Mouse (Mus musculus): ENCODE results near the gene Nrxn2.

Gene Nrxn2

GRCm38 (mm10) chr19:6416894-6417761, 1.4 kb upstream of the Nrxn2 start:
- no peak for DNase-seq (ENCODE audit: low spot score)

DNA sequence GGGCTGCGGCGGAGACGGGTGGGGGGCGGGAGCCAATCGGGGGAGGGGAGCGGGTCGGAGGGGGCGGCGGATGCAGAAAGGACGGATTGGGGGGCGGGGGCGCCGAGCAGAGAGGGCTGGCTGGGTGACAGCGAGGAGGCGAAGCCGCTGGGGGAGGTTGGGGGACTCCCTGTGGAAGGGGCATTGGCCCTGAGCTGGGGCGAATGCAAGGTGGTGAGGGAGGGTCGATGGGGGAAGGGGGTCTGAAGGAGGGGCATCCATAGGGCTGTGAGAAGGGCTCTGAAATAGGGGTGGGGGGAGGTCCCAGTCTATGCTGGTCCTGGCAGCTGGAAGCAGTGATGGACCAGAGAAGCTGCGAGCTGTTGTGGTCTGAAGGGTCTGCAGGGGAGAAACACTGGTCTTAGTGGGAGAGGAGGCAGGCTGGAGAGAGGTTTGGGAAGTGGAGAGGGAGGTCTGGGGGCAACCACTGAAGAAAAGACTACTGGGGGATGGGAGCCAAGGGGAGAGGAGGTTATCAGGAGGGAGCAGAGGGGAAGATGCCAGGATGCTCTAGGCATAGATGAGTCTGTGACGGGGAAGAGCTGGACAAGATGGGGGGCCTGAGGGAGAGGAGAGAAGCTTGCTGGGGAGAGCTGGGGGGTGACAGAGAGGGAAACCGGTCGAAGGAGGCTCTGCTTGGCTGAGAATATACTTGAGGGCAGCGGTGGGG, 607 bp downstream of the Nrxn2 start:
- no peak for DNase-seq (ENCODE audit: low spot score)

GRCm38 (mm10) chr19:6419805-6420310, 1.3 kb downstream of the Nrxn2 start:
- DNase-seq (ENCODE audit: low spot score), result no peak

- no peak for DNase-seq (ENCODE audit: low spot score)
These were observed 2.1 kb downstream of the Nrxn2 start for GRCm38 (mm10) chr19:6420481-6421210.

DNA sequence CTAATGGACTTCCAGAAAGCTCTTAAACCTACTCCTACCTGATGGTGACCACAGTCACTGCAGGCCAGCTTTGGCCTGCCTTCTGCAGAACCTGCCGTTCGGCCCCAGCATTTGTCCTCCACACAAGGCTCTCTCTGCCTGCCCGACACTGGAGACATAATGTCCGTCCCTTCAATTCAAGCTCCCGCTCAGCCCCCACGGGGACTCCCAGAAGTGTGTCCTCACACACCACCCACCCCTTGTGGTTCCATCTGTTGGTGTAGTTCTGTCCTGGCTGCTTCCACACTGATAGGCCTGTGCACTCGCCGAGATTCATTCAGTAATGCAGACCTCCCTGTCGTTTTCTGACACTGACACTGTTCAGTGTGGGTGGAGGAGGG, 2.7 kb downstream of the Nrxn2 start:
- no peak for DNase-seq (ENCODE audit: low spot score)

- no peak for DNase-seq (ENCODE audit: low spot score)
These were observed 3.5 kb downstream of the Nrxn2 start for GRCm38 (mm10) chr19:6422014-6422413.

DNA sequence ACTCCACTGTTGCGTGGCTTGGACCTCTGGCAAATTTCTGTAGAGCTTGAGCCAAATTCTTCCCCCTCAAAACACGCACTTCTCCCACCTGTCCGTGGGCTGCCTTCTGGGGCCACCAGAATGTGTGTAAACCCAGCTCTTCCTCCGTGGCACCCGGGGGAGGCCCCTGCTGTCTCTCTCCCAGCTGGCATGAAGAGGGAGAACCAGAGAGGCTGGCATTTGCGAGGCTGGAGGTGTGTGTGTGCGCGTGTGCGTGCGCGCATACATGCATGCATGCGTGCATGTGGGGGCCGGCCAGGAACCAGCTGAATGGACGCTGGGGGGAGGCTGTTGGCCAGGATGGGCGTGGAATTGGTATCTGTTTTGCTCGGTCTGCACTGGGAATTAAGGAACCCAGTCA, 4.7 kb downstream of the Nrxn2 start:
- DNase-seq (ENCODE audit: low spot score), result no peak

DNA sequence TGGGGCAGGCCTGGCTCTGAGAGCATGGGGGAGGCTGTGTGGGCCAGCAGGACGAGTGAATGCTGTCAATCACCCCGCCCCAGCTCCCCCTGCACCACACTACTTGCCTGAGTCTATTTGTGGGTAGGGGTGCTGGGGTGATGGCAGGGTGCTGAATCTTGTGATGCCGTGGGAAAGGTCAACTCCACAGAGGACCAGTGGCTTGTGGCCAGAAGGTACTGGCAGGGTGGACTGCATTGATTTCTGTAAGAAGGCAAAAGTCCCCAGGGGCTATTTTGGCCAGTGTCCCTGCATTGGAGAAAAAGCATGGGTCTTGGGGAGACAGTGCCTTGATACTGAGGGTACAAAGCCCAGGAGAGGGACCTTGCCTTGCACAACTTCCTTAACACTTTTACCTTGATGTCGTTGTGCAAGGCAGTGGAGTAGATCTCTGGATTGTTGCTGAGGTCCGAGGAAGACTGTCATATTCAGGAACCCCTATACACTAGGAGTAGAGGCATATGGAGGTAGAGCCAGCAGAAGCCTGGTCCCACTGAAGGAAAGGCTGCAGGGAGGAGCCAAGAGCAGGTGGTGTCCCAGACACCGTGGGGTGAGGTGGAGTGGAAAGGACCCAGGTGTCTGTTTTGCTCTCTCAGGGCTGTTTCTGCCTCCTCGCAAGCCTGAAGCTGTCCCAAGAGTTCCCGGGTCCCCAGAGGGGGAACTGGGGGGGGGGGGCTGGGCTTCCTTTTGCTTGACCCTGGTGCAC, 5.8 kb downstream of the Nrxn2 start:
- no peak for DNase-seq (ENCODE audit: low spot score)

GRCm38 (mm10) chr19:6425595-6425994, 7.1 kb downstream of the Nrxn2 start:
- no peak for DNase-seq (ENCODE audit: low spot score)

DNA sequence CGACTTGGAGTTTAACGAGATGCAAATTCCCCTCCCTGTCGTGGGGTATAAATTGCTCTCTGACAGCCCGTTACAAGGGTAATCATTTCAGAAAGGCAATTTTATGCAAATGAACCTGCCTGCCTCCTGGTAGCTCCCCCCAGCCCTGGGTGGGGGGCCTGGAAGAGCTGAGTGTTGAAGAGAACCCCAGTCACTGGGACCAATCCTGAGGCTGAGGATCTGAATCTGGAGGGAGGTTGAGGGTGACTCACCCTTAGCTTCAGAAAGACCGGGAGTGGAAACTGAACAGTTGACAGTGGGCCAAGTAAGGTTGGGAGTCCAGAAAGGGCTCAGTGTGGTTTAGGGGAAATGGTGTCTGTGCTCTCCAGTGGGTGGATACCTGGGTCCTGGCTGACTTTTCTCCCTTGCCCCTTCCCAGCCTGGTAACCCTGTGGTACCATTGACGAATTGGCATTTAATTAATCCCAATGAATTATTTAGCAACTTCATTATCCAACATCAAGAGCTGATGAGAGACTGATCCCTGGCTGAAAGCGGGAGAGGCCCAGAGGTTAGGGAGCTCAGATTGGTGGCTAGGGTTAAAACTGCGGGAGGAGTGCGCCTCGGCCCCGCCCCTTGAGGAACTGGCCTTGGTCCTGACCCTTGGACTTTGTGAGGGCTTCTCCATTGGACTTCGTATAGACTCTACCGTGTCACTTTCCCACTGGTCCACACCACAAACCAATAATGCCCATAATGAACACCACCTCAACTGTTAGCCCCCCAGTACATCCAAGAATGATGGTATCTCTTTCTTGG, 8.4 kb downstream of the Nrxn2 start:
- no peak for DNase-seq (ENCODE audit: low spot score)

GRCm38 (mm10) chr19:6427653-6428434, 9.3 kb downstream of the Nrxn2 start:
- no peak for DNase-seq (ENCODE audit: low spot score)

- no peak for DNase-seq (ENCODE audit: low spot score)
These were observed 10.1 kb downstream of the Nrxn2 start for GRCm38 (mm10) chr19:6428501-6429200.

GRCm38 (mm10) chr19:6443016-6443415, 24.5 kb downstream of the Nrxn2 start:
- no peak for DNase-seq (ENCODE audit: low spot score)

DNA sequence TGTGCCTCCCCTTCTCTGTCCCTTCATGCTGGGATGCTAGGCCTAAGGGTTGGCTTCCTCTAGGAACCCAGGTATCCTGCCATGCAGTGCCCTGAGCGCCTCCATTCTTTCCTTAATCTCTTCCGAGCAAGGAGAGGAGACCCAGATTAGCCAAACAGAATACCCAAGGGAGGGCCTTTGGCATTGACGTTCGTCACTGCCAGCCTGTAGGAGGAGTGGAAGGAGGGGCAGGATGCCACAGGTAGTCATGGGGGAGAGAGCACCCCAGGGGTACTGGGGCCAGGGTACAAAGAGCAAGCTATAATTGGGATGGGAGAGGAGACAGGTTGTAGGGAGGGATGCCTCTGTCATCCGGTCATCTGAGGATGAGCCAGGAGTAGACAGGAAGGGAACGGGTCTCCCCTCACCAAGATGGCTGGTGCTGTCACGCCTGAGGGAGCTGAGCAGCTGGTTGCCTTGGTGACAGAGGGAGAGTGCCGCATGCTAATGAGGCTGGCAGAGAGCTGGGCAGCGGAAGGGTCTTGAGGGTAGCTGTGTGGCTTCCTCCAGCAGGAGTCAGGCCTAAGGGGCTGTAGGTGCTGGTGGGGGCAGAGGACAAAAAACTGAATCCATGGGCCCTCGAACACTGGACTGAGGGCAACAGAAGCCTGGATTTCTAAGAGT, 27.4 kb downstream of the Nrxn2 start:
- DNase-seq (ENCODE audit: low spot score), result no peak

DNA sequence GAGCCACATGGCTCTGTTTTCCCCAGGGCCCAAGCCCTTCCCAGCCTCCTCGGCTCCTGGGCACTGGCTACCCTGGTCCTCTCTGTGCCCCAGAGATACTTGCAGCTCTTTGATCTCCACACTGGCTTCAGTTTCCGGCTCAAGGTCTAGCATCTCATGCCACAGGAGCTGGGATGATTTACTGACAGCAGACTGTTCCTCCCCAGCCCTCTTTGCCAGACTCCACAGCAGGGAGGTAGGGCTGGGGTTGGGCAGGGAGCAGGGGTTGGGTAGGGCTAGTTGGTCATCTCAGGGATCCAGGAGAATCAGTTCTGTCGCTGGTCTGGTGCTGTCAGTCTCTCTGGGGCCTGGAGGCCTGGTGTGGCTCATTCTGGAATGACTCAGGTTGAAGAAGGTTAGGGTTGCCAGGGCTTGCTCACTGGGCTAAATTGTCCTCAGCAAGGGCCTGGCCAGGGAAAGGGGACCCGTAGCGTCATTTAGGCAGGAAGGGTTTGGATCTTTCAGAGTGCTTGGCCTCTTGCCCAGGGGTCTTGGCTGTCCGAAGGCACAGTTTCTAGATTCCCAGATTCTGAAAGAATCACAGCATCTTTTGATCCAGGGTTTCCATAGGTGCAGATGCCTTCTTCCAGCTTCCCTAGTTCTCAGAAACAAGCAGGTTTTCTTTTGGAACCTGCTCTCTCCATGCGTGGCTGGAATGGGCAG, 28.4 kb downstream of the Nrxn2 start:
- no peak for DNase-seq (ENCODE audit: low spot score)

- no peak for DNase-seq (ENCODE audit: low spot score)
These were observed 30.2 kb downstream of the Nrxn2 start for GRCm38 (mm10) chr19:6448752-6449151.

DNA sequence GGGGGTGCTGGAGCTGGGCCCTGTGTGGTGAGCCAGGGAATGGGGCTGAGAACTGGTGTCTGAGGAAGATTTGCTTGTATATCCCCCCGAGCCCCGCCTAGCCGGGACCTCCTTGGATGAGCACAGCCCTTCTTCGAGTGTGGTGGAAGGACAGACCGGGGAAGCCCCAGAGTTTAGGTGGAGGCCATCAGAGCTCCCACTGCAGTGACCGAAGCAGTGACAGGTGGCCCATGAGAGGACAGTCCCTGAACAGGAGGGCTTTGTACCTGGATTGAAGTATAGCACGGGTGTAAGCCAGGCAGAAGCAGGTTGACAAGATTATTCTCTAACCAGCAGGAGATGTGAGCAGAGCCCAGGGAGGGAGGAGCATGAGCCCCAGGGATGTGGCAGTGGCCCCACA, 31.3 kb downstream of the Nrxn2 start:
- DNase-seq (ENCODE audit: low spot score), result no peak

DNA sequence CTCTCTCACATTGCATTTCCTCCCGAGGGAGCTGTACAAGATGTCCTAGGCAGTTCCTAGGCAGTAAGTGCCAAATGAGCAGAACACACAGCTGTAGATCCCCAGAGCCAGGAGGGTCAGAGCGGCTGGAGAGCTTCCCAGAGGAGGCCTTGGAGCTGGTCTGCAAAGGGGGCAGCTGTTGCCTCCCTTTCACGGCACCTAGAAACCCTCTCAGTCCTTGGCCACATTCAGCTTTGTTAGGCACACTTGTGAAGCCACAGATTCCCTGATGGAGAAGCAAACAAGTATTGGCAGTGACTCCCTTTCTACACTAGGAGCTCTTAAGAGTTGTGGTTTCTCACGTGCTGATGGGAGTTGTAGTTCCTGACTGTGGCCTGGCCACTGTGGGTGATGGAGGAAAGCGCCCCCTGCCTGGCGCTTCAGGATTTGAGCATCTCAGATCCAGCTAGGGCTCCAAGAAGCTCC, 33.5 kb downstream of the Nrxn2 start:
- DNase-seq (ENCODE audit: low spot score), result peak; percentile 71
